ENCODE assay signal across 13 mouse cellular contexts in the genomic region with DNA sequence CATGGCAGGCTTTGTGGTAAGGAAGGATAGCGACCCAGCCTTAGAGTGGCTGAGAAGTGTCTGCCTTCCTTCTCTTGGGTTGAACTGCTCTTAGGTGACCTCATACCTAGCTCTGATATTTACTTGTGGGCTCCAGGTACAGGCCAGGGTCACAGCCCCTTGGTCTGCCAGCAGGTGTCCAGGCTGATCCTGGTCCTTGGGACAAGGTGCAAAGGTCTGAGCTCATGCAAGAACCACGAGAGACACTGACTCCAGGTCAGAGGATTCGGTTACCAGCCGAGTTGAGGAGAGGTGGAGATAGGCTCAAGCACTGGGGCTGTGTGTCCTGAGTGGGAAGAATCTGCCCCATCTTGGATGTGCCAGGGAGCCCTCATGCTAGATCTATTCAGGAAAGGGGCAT. TPM values are rescaled to one million over a fixed set of nuclear protein-coding genes. Genes with fewer than 3 reads are reported as not detected.
"Had no signal": no experiment of that assay in that cellular context is flagged by ENCODE, and none has a peak within 500 bp of the region (broad histone marks: within the 10 kb centered on the region; RNA-seq: fewer than 3 reads in every experiment).

No protein-coding gene starts in this region.

- H3K9me3 ChIP-seq: hindbrain, embryonic 13.5 days; limb, embryonic 13.5 days; lung, embryonic 15.5 days; midbrain, embryonic 15.5 days; neural tube, embryonic 12.5 days had no signal

- DNase-seq: left cerebral cortex, postnatal 4 days; lung, postnatal 14 days; spleen, adult 18-20 months; thymus, adult 18-20 months; thymus, postnatal 14 days had no signal

- H3K4me1 ChIP-seq: hindbrain, embryonic 13.5 days; limb, embryonic 13.5 days; lung, embryonic 15.5 days; midbrain, embryonic 15.5 days; neural tube, embryonic 12.5 days had no signal

- H3K4me3 ChIP-seq: hindbrain, embryonic 13.5 days; limb, embryonic 13.5 days; lung, embryonic 15.5 days; midbrain, embryonic 15.5 days; neural tube, embryonic 12.5 days had no signal

- H3K27ac ChIP-seq: hindbrain, embryonic 13.5 days; hindbrain, postnatal 0 days; limb, embryonic 13.5 days; liver, embryonic 14.5 days; lung, embryonic 15.5 days; midbrain, embryonic 15.5 days; neural tube, embryonic 12.5 days had no signal

- H3K9ac ChIP-seq: hindbrain, embryonic 13.5 days; limb, embryonic 13.5 days; liver, embryonic 14.5 days; lung, embryonic 15.5 days; midbrain, embryonic 15.5 days had no signal

- H3K4me2 ChIP-seq: hindbrain, embryonic 13.5 days; limb, embryonic 13.5 days; lung, embryonic 15.5 days; midbrain, embryonic 15.5 days; neural tube, embryonic 12.5 days had no signal

- H3K27me3 ChIP-seq: hindbrain, embryonic 13.5 days; limb, embryonic 13.5 days; lung, embryonic 15.5 days; midbrain, embryonic 15.5 days; neural tube, embryonic 12.5 days had no signal

- ATAC-seq: hindbrain, postnatal 0 days; midbrain, embryonic 15.5 days had no signal

RNA-seq across cellular contexts. Expression of gene Spata33, which starts 31.8 kb away (rescaled TPM):
- total RNA-seq: monocyte, adult 5-6 weeks had no signal
